Mouse (Mus musculus): Measurements from ENCODE around the gene Fez1.

DNA sequence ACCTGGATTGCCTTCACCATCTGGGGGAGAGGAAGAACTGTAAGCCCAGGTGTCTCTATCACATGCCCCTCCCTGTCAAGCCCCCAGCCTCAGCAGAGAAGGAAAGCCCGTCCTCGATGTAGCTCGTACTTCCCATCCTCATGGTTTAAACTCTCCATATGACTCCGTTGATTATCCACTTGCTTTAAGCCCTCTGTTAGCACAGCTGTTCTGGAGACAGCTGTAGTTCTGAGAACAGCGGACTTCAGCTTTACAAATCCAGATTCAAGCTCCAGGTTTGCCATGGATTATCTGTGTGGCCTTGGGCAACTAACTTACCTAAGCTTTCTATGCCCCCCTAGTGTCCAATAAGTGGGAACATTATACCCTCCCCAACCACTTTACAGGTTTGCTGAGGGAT is 102.1 kb downstream of the Fez1 start:
- TF ChIP-seq CTCF (IDR thresholded peaks at IDR 0.05 in 2 of 3, conservative IDR thresholded peaks at IDR 0.05 in 1 of 3; ENCODE audit: control insufficient read depth in 1 of 3, insufficient read depth in 1 of 3, low read depth in 2 of 3, low read length in 3 of 3, poor library complexity in 1 of 3, severe bottlenecking in 1 of 3) (no peak), EP300 (IDR thresholded peaks at IDR 0.05; ENCODE audit: low read depth in 1 of 2, low read length in 2 of 2) (no peak), MYB (IDR thresholded peaks at IDR 0.05; ENCODE audit: low read depth, low read length) (no peak), POLR2A (IDR thresholded peaks at IDR 0.05; ENCODE audit: control insufficient read depth in 1 of 2, insufficient read depth in 1 of 2, low read depth in 1 of 2, low read length in 2 of 2, poor library complexity in 1 of 2) (no peak), USF2 (IDR thresholded peaks at IDR 0.05; ENCODE audit: borderline replicate concordance in 1 of 2, insufficient read depth in 1 of 2, low read depth in 1 of 2, low read length in 2 of 2) (no peak), JUND (IDR thresholded peaks at IDR 0.05; ENCODE audit: low read depth, low read length) (no peak), RAD21 (IDR thresholded peaks at IDR 0.05; ENCODE audit: low read depth, low read length) (no peak), E2F4 (IDR thresholded peaks at IDR 0.05; ENCODE audit: borderline replicate concordance, low read depth, low read length) (no peak)
